Mouse (Mus musculus): Measurements from ENCODE around the gene Gramd1b.

DNA sequence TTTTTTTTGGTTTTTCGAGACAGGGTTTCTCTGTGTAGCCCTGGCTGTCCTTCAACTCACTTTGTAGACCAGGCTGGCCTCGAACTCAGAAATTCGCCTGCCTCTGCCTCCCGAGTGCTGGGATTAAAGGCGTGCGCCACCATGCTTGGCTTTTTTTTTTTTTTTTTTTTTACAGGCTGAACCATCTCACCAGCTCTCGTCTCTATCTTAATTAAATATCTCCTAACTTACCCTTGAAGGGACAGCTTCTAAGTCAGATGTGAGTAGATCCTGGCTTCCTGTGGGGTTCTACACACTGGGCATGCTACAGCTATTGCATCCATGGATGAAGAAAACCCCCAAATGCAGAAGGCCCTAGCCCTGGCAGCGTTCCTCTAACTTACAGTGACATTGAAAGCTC lies 164.4 kb downstream of the Gramd1b start:
- TF ChIP-seq CTCF (IDR thresholded peaks at IDR 0.05; ENCODE audit: low read depth, low read length) (no peak), POLR2A (IDR thresholded peaks at IDR 0.05; ENCODE audit: borderline replicate concordance, low read depth, low read length) (no peak)

Measured in bone marrow macrophage, adult 2 months (primary cell).